Mouse (Mus musculus): Measurements from ENCODE around the gene Tspo. TPM values are rescaled to one million over a fixed set of nuclear protein-coding genes. Genes with fewer than 3 reads are reported as not detected.

Tspo gene
- total and polyA plus RNA-seq, 3 experiments, result 66.5 to 80.0 TPM; not detected in 1

DNA sequence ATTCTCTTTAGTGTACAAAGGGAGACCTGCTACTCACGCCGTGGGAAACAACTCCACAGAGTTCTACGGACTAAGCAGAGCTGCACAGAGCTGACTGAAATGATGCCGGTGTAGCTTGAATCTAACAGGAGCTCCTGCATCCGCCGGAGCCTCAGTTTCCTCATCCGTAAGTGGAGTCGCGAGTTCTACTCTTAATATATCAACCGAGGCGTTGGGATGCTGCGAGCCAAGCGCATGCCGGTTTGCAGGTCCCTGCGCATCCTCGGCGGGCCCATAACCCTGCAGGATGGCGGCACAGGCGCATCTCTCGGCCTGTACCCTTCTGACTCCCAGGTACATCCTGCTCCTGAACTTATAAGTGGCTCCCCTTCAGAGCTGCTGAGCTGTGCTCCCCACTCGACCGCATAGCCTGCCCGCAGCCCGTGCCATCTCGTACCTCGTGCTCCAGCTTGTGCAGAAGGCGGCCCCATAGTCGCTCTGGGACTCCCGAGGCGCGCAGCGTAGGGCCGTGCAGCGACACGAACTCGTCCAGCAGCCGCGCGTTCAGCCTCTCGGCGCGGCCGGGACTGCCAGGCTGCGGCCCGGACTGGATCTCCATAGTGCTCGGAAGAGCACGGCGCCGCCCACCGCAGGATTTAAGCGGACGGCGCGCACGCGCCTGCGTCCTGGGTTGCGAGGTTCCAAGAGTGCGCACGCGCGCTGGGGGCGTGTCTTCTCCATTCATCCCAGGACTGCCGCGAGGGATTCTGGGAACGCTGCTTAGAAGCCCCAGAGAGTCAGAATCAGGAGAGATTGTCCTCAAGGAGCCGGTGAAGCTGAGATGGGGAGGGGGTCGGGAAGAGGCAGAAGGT lies 31.3 kb downstream of the Tspo start, which contains the start of gene Ttll12 (continued):
- TF ChIP-seq UBTF (IDR thresholded peaks at IDR 0.05; ENCODE audit: borderline replicate concordance, insufficient read depth, low read depth, low read length), result no peak

DNA sequence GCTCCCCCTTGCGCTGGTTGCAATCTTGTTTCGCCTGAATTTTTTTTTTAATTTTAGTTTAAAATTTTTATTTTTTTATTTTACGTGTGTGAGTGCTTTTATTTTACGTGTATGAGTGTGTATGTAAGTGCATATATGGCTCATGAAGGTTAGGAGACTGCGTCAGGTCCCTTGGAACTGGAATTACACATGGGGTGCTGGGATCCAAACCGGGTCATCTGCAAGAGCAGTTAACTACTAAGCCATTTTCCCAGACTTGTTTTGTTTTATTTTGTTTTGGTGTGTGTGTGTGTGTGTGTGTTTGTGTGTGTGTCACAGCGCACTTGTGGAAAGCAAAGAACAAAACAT lies 31.9 kb downstream of the Tspo start:
- peaks cover 41% of the 10 kb centered on the region for H3K79me2 ChIP-seq (ENCODE audit: control insufficient read depth, insufficient read depth, low read length, poor library complexity)
- peak overlapping the region; percentile 59 to 89 for H3K4me3 ChIP-seq (ENCODE audit: control insufficient read depth in 1 of 2, insufficient read depth in 1 of 2, low read depth in 2 of 2, low read length in 2 of 2)
- no peaks in the 10 kb centered on the region for H3K27me3 ChIP-seq (ENCODE audit: control insufficient read depth in 1 of 2, insufficient read depth in 2 of 2, low read length in 2 of 2)
- H3K9ac ChIP-seq (ENCODE audit: control insufficient read depth, low read depth, low read length, poor library complexity, severe bottlenecking), result peak overlapping the region; percentile 70
- no peak for DNase-seq (ENCODE audit: low read depth, low spot score)
- H3K27ac ChIP-seq (ENCODE audit: control insufficient read depth, low read depth, low read length), result peak overlapping the region; percentile 24
- H3K9me3 ChIP-seq (replicated peaks; ENCODE audit: insufficient read depth, low read length), result no peaks in the 10 kb centered on the region
- no peak for TF ChIP-seq MYC (IDR thresholded peaks at IDR 0.05; ENCODE audit: low read depth, low read length)
- TF ChIP-seq TBP (IDR thresholded peaks at IDR 0.05; ENCODE audit: low read depth, low read length), result 0 out of 2 replicates have a peak, but pooled peaks have one; percentile 0
- TF ChIP-seq CHD1 (IDR thresholded peaks at IDR 0.05; ENCODE audit: low read depth, low read length), result 0 out of 2 replicates have a peak, but pooled peaks have one; percentile 58
- peaks cover 1 to 20% of the 10 kb centered on the region in 2 experiments; a peak in 3 of 4 replicates for H3K36me3 ChIP-seq (ENCODE audit: control insufficient read depth in 1 of 2, insufficient read depth in 2 of 2, low read length in 2 of 2)
- H3K4me1 ChIP-seq (ENCODE audit: control insufficient read depth in 1 of 2, insufficient read depth in 2 of 2, low read length in 2 of 2), result peaks cover 17 to 23% of the 10 kb centered on the region in 2 experiments

DNA sequence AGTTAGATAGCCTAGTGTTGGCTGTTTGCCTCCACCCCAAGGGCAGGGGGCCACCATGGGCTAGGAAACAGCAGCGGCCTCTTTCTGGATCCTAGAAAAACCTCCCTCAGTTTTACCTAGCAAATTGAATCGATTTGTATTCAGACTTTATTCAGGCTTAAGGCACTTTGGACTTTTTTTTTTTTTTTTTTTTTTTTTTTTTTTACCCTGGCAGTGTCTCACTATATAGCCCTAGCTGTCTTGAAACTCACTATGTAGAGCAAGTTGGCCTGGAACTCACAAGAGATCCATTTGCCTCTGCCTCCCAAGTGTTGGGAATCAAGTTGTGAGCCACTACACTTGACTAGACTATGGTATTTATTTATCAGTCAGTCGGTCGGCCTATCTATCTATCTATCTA lies 33.4 kb downstream of the Tspo start:
- Histone ChIP-seq H3K36me3 (ENCODE audit: control insufficient read depth in 1 of 2, insufficient read depth in 2 of 2, low read length in 2 of 2) (peaks cover 0 to 22% of the 10 kb centered on the region in 2 experiments; a peak in 2 of 4 replicates), H3K27ac (ENCODE audit: control insufficient read depth, low read depth, low read length) (no peak overlapping the region), H3K9me3 (replicated peaks; ENCODE audit: insufficient read depth, low read length) (no peaks in the 10 kb centered on the region), H3K9ac (ENCODE audit: control insufficient read depth, low read depth, low read length, poor library complexity, severe bottlenecking) (no peak overlapping the region), H3K4me1 (ENCODE audit: control insufficient read depth in 1 of 2, insufficient read depth in 2 of 2, low read length in 2 of 2) (peaks cover 27% of the 10 kb centered on the region in 2 experiments), H3K79me2 (ENCODE audit: control insufficient read depth, insufficient read depth, low read length, poor library complexity) (peaks cover 29% of the 10 kb centered on the region), H3K4me3 (ENCODE audit: control insufficient read depth in 1 of 2, insufficient read depth in 1 of 2, low read depth in 2 of 2, low read length in 2 of 2) (no peak overlapping the region), H3K27me3 (ENCODE audit: control insufficient read depth in 1 of 2, insufficient read depth in 2 of 2, low read length in 2 of 2) (no peaks in the 10 kb centered on the region)
- TF ChIP-seq ZNF384 (IDR thresholded peaks at IDR 0.05; ENCODE audit: low read depth, low read length) (peak; percentile 59; the same call in 1 of the 2 replicates), UBTF (IDR thresholded peaks at IDR 0.05; ENCODE audit: borderline replicate concordance, insufficient read depth, low read depth, low read length) (no peak)
- DNase-seq (ENCODE audit: low read depth, low spot score), result no peak

DNA sequence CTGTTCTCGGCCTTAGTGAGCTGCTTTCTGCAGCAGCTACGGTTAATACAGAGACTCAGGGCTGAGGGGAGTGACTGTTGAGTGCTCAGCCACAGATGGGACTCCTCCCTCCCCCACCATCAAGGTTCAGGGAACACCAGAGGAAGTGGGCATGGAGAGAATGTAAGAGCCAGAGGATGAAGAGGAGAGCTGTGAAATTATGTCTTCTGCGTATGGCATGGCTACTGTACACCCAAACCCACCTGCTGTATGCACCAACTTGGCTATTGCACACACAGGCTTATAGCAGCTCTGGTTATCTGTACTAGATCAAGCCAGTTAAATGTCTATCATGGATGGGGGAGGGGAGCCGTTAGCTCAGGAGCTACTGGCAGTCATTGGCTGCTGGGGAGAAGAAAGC lies 37.8 kb downstream of the Tspo start:
- Histone ChIP-seq H3K4me3 (ENCODE audit: control insufficient read depth in 1 of 2, insufficient read depth in 1 of 2, low read depth in 2 of 2, low read length in 2 of 2) (no peak overlapping the region), H3K79me2 (ENCODE audit: control insufficient read depth, insufficient read depth, low read length, poor library complexity) (no peaks in the 10 kb centered on the region), H3K27me3 (ENCODE audit: control insufficient read depth in 1 of 2, insufficient read depth in 2 of 2, low read length in 2 of 2) (no peaks in the 10 kb centered on the region), H3K4me1 (ENCODE audit: control insufficient read depth in 1 of 2, insufficient read depth in 2 of 2, low read length in 2 of 2) (peaks cover 9 to 17% of the 10 kb centered on the region in 2 experiments), H3K9me3 (replicated peaks; ENCODE audit: insufficient read depth, low read length) (no peaks in the 10 kb centered on the region), H3K9ac (ENCODE audit: control insufficient read depth, low read depth, low read length, poor library complexity, severe bottlenecking) (no peak overlapping the region), H3K27ac (ENCODE audit: control insufficient read depth, low read depth, low read length) (0 out of 2 replicates have a peak overlapping the region, but pooled peaks have one; percentile 33), H3K36me3 (ENCODE audit: control insufficient read depth in 1 of 2, insufficient read depth in 2 of 2, low read length in 2 of 2) (peaks cover 0 to 7% of the 10 kb centered on the region in 2 experiments; a peak in 2 of 4 replicates)
- DNase-seq (ENCODE audit: low read depth, low spot score), result peak; percentile 44
- TF ChIP-seq RCOR1 (IDR thresholded peaks at IDR 0.05; ENCODE audit: low read depth, low read length) (no peak), KAT2A (conservative IDR thresholded peaks at IDR 0.05; ENCODE audit: low read depth, low read length) (no peak), NRF1 (IDR thresholded peaks at IDR 0.05; ENCODE audit: insufficient read depth, low read depth, low read length, poor library complexity, severe bottlenecking) (no peak), TBP (IDR thresholded peaks at IDR 0.05; ENCODE audit: low read depth, low read length) (peak; percentile 34; the same call in 1 of the 2 replicates), ZMIZ1 (IDR thresholded peaks at IDR 0.05; ENCODE audit: low read depth, low read length) (no peak), ZNF384 (IDR thresholded peaks at IDR 0.05; ENCODE audit: low read depth, low read length) (no peak), TAL1 (IDR thresholded peaks at IDR 0.05; ENCODE audit: low read length) (no peak), TCF12 (IDR thresholded peaks at IDR 0.05; ENCODE audit: low read depth, low read length) (peak; percentile 61), MYB (IDR thresholded peaks at IDR 0.05; ENCODE audit: low read depth, low read length) (peak; percentile 85), SIN3A (IDR thresholded peaks at IDR 0.05; ENCODE audit: low read length) (peak; percentile 41; the same call in 1 of the 2 replicates), MAFK (IDR thresholded peaks at IDR 0.05; ENCODE audit: borderline replicate concordance, low read depth, low read length) (no peak), EP300 (IDR thresholded peaks at IDR 0.05; ENCODE audit: low read depth in 1 of 2, low read length in 2 of 2) (peak; percentile 56 to 73), ETS1 (IDR thresholded peaks at IDR 0.05; ENCODE audit: low read depth, low read length) (peak; percentile 61), CHD2 (IDR thresholded peaks at IDR 0.05; ENCODE audit: low read length) (peak; percentile 47; the same call in 1 of the 2 replicates), MAX (IDR thresholded peaks at IDR 0.05; ENCODE audit: low read length) (no peak), SMC3 (IDR thresholded peaks at IDR 0.05; ENCODE audit: low read depth, low read length) (no peak), HCFC1 (IDR thresholded peaks at IDR 0.05; ENCODE audit: low read depth, low read length) (no peak), POLR2A (IDR thresholded peaks at IDR 0.05; ENCODE audit: control insufficient read depth in 1 of 2, insufficient read depth in 1 of 2, low read depth in 1 of 2, low read length in 2 of 2, poor library complexity in 1 of 2) (no peak), NELFE (IDR thresholded peaks at IDR 0.05; ENCODE audit: low read depth, low read length) (no peak)

Data from MEL (cell line).